ENCODE assay signal across 9 mouse cellular contexts in the genomic region with DNA sequence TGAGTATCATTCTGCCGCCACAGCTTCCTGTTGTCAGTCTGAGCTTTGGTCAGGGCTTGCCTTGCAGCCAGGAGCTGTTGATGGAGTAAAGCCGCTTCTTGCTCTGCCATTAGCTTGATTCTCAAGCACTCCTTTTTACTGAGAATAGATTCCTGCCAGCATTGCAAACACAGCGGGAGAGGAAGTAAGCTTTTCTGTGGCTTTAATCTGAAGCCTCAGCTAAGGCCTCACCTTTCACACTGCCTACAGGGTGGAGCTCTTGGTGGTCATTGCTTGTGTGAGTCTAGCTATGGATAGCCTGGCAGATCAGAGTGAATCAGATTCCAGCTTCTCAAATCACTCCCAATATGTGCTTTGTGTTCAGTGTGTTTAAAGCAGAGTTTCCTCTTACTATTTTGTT. TPM values are rescaled to one million over a fixed set of nuclear protein-coding genes. Genes with fewer than 3 reads are reported as not detected.
DNase-seq lines count a peak whose midpoint lies in the region; ATAC-seq and TF ChIP-seq lines count a peak whose summit lies in the region.
"Had no signal": no experiment of that assay in that cellular context is flagged by ENCODE, and none has a peak within 500 bp of the region (broad histone marks: within the 10 kb centered on the region; RNA-seq: fewer than 3 reads in every experiment).

No protein-coding gene starts in this region.

- no peak for TF ChIP-seq CTCF in kidney, postnatal 0 days (IDR thresholded peaks at IDR 0.05; ENCODE audit: low read depth)

- DNase-seq in kidney, postnatal 0 days (ENCODE audit: low spot score), result no peak
- no peak for DNase-seq in kidney, adult 9 months
- peak; percentile 47 for DNase-seq in ES-CJ7 (ENCODE audit: low read depth, low spot score)
- no peak for DNase-seq in cerebellum, postnatal 36 days
- no peak for DNase-seq in layer of hippocampus, adult 18-20 months (ENCODE audit: low spot score in 2 of 2)
- no peak for DNase-seq in ovary, postnatal 14 days (ENCODE audit: low spot score)
- DNase-seq: left cerebral cortex, postnatal 4 days had no signal

- H3K27me3 ChIP-seq in kidney, postnatal 0 days (ENCODE audit: insufficient read depth, low read length), result no peaks in the 10 kb centered on the region
- H3K27me3 ChIP-seq in stomach, embryonic 15.5 days (replicated peaks), result no peaks in the 10 kb centered on the region

- H3K27ac ChIP-seq in kidney, postnatal 0 days, result peak overlapping the region; percentile 75
- H3K27ac ChIP-seq in stomach, embryonic 15.5 days, result peak overlapping the region; percentile 58; the same call in 1 of the 2 replicates

- H3K4me1 ChIP-seq in kidney, postnatal 0 days (replicated peaks; ENCODE audit: insufficient read depth, low read length), result 0 out of 2 replicates have a peak, but pooled peaks cover 11% of the 10 kb centered on the region
- peaks cover 16% of the 10 kb centered on the region for H3K4me1 ChIP-seq in stomach, embryonic 15.5 days

- ATAC-seq in kidney, postnatal 0 days (replicated peaks; ENCODE audit: low FRiP score, low read depth), result no peak
- ATAC-seq in inflammation-experienced regulatory T-cells, adult 6 months, result peak; percentile 38
- 0 out of 2 replicates have a peak, but pooled peaks have one; percentile 44 for ATAC-seq in stomach, embryonic 15.5 days (ENCODE audit: insufficient read depth, low FRiP score, low read depth)

- H3K36me3 ChIP-seq in kidney, postnatal 0 days (ENCODE audit: insufficient read depth, low read length), result no peaks in the 10 kb centered on the region
- H3K36me3 ChIP-seq in stomach, embryonic 15.5 days, result no peaks in the 10 kb centered on the region

- no peak overlapping the region for H3K9ac ChIP-seq in kidney, postnatal 0 days (ENCODE audit: low read depth, low read length)
- H3K9ac ChIP-seq in stomach, embryonic 15.5 days, result no peak overlapping the region

- no peak overlapping the region for H3K4me3 ChIP-seq in kidney, postnatal 0 days (replicated peaks; ENCODE audit: low read depth, low read length)
- H3K4me3 ChIP-seq in stomach, embryonic 15.5 days (replicated peaks), result no peak overlapping the region

- 0 out of 2 replicates have a peak, but pooled peaks cover 4% of the 10 kb centered on the region for H3K9me3 ChIP-seq in kidney, postnatal 0 days (replicated peaks; ENCODE audit: low read length)
- H3K9me3 ChIP-seq in stomach, embryonic 15.5 days, result no peaks in the 10 kb centered on the region

- WGBS in kidney, postnatal 0 days, result 50% methylated on average over 3 of the region's 3 CpGs
- 40% methylated on average over 3 of the region's 3 CpGs for WGBS in stomach, embryonic 15.5 days

- H3K4me2 ChIP-seq in kidney, postnatal 0 days (ENCODE audit: low read length), result no peak overlapping the region
- H3K4me2 ChIP-seq in stomach, embryonic 15.5 days, result no peak overlapping the region

RNA-seq across cellular contexts. Expression of gene Cd164, which starts 33.1 kb away (rescaled TPM):
- polyA plus RNA-seq in kidney, postnatal 0 days (2015; fragmentation: Nextera tagmentation; extraction: Ambion mirVana), result 184 and 193 TPM in 2 replicates
- 100 to 1,000 TPM; 202 to 255 (median 243) TPM for polyA plus RNA-seq in inflammation-experienced regulatory T-cells, adult 6 months (2017; shearing (Covaris generic))
- polyA plus RNA-seq in stomach, embryonic 15.5 days (2015; fragmentation: Nextera tagmentation; extraction: Ambion mirVana), result 155 and 178 TPM in 2 replicates
- 10 to 100 TPM; 60.7 to 68.2 TPM for total RNA-seq in layer of hippocampus, adult 18-20 months (2021)
